Mouse (Mus musculus): Measurements from ENCODE around the gene Enah. TPM values are rescaled to one million over a fixed set of nuclear protein-coding genes. Genes with fewer than 3 reads are reported as not detected.
A peak's percentile ranks its signal among the peaks of the same experiment; 100 is the strongest.

Enah gene
- total RNA-seq (2021), result 10 to 100 TPM; 66.5 to 68.8 TPM
- long read RNA-seq, experiment 1, full-length matches to known transcripts, result 2 of 4 reads
- long read RNA-seq, experiment 1, partial matches to known transcripts, result 0 of 4 reads
- long read RNA-seq, experiment 1, other reads (novel, unspliced or antisense), result 2 of 4 reads
- long read RNA-seq, experiment 2, full-length matches to known transcripts, result 5 of 19 reads
- long read RNA-seq, experiment 2, partial matches to known transcripts, result 1 of 19 reads
- long read RNA-seq, experiment 2, other reads (novel, unspliced or antisense), result 13 of 19 reads

GRCm38 (mm10) chr1:182019926-182020801 is at the start of gene Enah:
Gene Enah, minus strand, starts transcription at chr1:182019990.
- peak; percentile 68 to 71 for DNase-seq (ENCODE audit: low spot score in 2 of 2)

GRCm38 (mm10) chr1:182068136-182068535 is 48.3 kb upstream of the Enah start:
- no peak for DNase-seq (ENCODE audit: low spot score in 2 of 2)

- no peak for DNase-seq (ENCODE audit: low spot score in 2 of 2)
These were observed 47.0 kb upstream of the Enah start for GRCm38 (mm10) chr1:182066527-182067465.

- DNase-seq (ENCODE audit: low spot score in 2 of 2), result no peak
These were observed 43.9 kb upstream of the Enah start for GRCm38 (mm10) chr1:182063716-182064115.

GRCm38 (mm10) chr1:182062801-182063200 is 43.0 kb upstream of the Enah start:
- DNase-seq (ENCODE audit: low spot score in 2 of 2), result no peak

GRCm38 (mm10) chr1:182061203-182061602 is 41.4 kb upstream of the Enah start:
- no peak for DNase-seq (ENCODE audit: low spot score in 2 of 2)

- DNase-seq (ENCODE audit: low spot score in 2 of 2), result no peak
These were observed 40.0 kb upstream of the Enah start for GRCm38 (mm10) chr1:182059806-182060205.

GRCm38 (mm10) chr1:182057998-182058397 is 38.2 kb upstream of the Enah start:
- no peak for DNase-seq (ENCODE audit: low spot score in 2 of 2)

GRCm38 (mm10) chr1:182055122-182055521 is 35.3 kb upstream of the Enah start:
- DNase-seq (ENCODE audit: low spot score in 2 of 2), result peak in 1 of 2 experiments; percentile 17

GRCm38 (mm10) chr1:182054651-182055050 is 34.9 kb upstream of the Enah start:
- no peak for DNase-seq (ENCODE audit: low spot score in 2 of 2)

GRCm38 (mm10) chr1:182052973-182053372 is 33.2 kb upstream of the Enah start:
- no peak for DNase-seq (ENCODE audit: low spot score in 2 of 2)

- no peak for DNase-seq (ENCODE audit: low spot score in 2 of 2)
These were observed 32.6 kb upstream of the Enah start for GRCm38 (mm10) chr1:182052385-182052784.

GRCm38 (mm10) chr1:182049813-182050212 is 30.0 kb upstream of the Enah start:
- DNase-seq (ENCODE audit: low spot score in 2 of 2), result no peak

- DNase-seq (ENCODE audit: low spot score in 2 of 2), result no peak
These were observed 28.3 kb upstream of the Enah start for GRCm38 (mm10) chr1:182048101-182048500.

- no peak for DNase-seq (ENCODE audit: low spot score in 2 of 2)
These were observed 27.4 kb upstream of the Enah start for GRCm38 (mm10) chr1:182047016-182047690.

GRCm38 (mm10) chr1:182045208-182045607 is 25.4 kb upstream of the Enah start:
- DNase-seq (ENCODE audit: low spot score in 2 of 2), result no peak

GRCm38 (mm10) chr1:182040538-182040937 is 20.7 kb upstream of the Enah start:
- no peak for DNase-seq (ENCODE audit: low spot score in 2 of 2)

GRCm38 (mm10) chr1:182031757-182032156 is 12.0 kb upstream of the Enah start:
- no peak for DNase-seq (ENCODE audit: low spot score in 2 of 2)

- no peak for DNase-seq (ENCODE audit: low spot score in 2 of 2)
These were observed 11.3 kb upstream of the Enah start for GRCm38 (mm10) chr1:182031066-182031465.

- DNase-seq (ENCODE audit: low spot score in 2 of 2), result no peak
These were observed 10.3 kb upstream of the Enah start for GRCm38 (mm10) chr1:182029989-182030649.
